Mouse (Mus musculus): Measurements from ENCODE around the gene Aanat. TPM values are rescaled to one million over a fixed set of nuclear protein-coding genes. Genes with fewer than 3 reads are reported as not detected.

Gene Aanat
- polyA plus RNA-seq (2014; fragmentation: Nextera tagmentation; extraction: Ambion mirVana) = not detected in 2 replicates

GRCm38 (mm10) chr11:116586310-116586709 is at the start of gene Aanat:
TSS of gene Aanat (plus strand) at chr11:116586432.
- Histone ChIP-seq H3K27ac (ENCODE audit: low read depth, low read length) (no peak within 1 kb of the TSS), H3K4me1 (ENCODE audit: control insufficient read depth, insufficient read depth, low read length) (no peaks in the 10 kb centered on the region), H3K36me3 (ENCODE audit: control insufficient read depth, insufficient read depth, low read length) (no peaks in the 10 kb centered on the region), H3K27me3 (ENCODE audit: control insufficient read depth, insufficient read depth, low read length) (no peaks in the 10 kb centered on the region), H3K9ac (ENCODE audit: low read length) (no peak within 1 kb of the TSS), H3K4me3 (ENCODE audit: low read depth, low read length) (no peak within 1 kb of the TSS), H3K9me3 (ENCODE audit: control insufficient read depth, low read length) (no peaks in the 10 kb centered on the region), H3K4me2 (ENCODE audit: low read depth) (no peak within 1 kb of the TSS)
- DNase-seq (ENCODE audit: low spot score) = no peak
- ATAC-seq (ENCODE audit: insufficient read depth, low FRiP score, low TSS enrichment) = no peak
- 65% methylated on average over 5 of the region's 5 CpGs for WGBS

GRCm38 (mm10) chr11:116536685-116537084 is 49.5 kb upstream of the Aanat start:
- ATAC-seq (ENCODE audit: insufficient read depth, low FRiP score, low TSS enrichment) (no peak), DNase-seq (ENCODE audit: low spot score) (no peak)
- whole genome bisulfite sequencing = 87% methylated on average over 7 of the region's 7 CpGs
- peaks cover 28% of the 10 kb centered on the region for H3K27me3 ChIP-seq (ENCODE audit: control insufficient read depth, insufficient read depth, low read length)
- H3K36me3 ChIP-seq (ENCODE audit: control insufficient read depth, insufficient read depth, low read length) = peaks cover 20% of the 10 kb centered on the region
- H3K9ac ChIP-seq (ENCODE audit: low read length) = no peak overlapping the region
- H3K4me3 ChIP-seq (ENCODE audit: low read depth, low read length) = no peak overlapping the region
- H3K4me1 ChIP-seq (ENCODE audit: control insufficient read depth, insufficient read depth, low read length) = peaks cover 19% of the 10 kb centered on the region
- H3K4me2 ChIP-seq (ENCODE audit: low read depth) = no peak overlapping the region
- no peaks in the 10 kb centered on the region for H3K9me3 ChIP-seq (ENCODE audit: control insufficient read depth, low read length)
- no peak overlapping the region for H3K27ac ChIP-seq (ENCODE audit: low read depth, low read length)

- 84% methylated on average over 5 of the region's 5 CpGs for WGBS
- no peak for ATAC-seq (ENCODE audit: insufficient read depth, low FRiP score, low TSS enrichment)
These were observed 48.8 kb upstream of the Aanat start for GRCm38 (mm10) chr11:116537388-116537787.

GRCm38 (mm10) chr11:116538142-116538735 is 48.0 kb upstream of the Aanat start:
- Histone ChIP-seq H3K4me1 (ENCODE audit: control insufficient read depth, insufficient read depth, low read length) (peaks cover 9% of the 10 kb centered on the region; the same call in 1 of the 2 replicates), H3K4me2 (ENCODE audit: low read depth) (no peak overlapping the region), H3K4me3 (ENCODE audit: low read depth, low read length) (no peak overlapping the region), H3K9me3 (ENCODE audit: control insufficient read depth, low read length) (no peaks in the 10 kb centered on the region), H3K27me3 (ENCODE audit: control insufficient read depth, insufficient read depth, low read length) (peaks cover 13% of the 10 kb centered on the region), H3K36me3 (ENCODE audit: control insufficient read depth, insufficient read depth, low read length) (peaks cover 30% of the 10 kb centered on the region), H3K27ac (ENCODE audit: low read depth, low read length) (no peak overlapping the region), H3K9ac (ENCODE audit: low read length) (no peak overlapping the region)
- WGBS = 86% methylated on average over 12 of the region's 12 CpGs
- ATAC-seq (ENCODE audit: insufficient read depth, low FRiP score, low TSS enrichment) (no peak), DNase-seq (ENCODE audit: low spot score) (no peak)

More at GRCm38 (mm10) chr11:116537388-116537787, 48.8 kb upstream of the Aanat start:
- no peak overlapping the region for H3K4me3 ChIP-seq (ENCODE audit: low read depth, low read length)
- H3K4me2 ChIP-seq (ENCODE audit: low read depth) = no peak overlapping the region
- no peak overlapping the region for H3K9ac ChIP-seq (ENCODE audit: low read length)
- no peak overlapping the region for H3K27ac ChIP-seq (ENCODE audit: low read depth, low read length)
- H3K9me3 ChIP-seq (ENCODE audit: control insufficient read depth, low read length) = no peaks in the 10 kb centered on the region
- DNase-seq (ENCODE audit: low spot score) = no peak
- peaks cover 26% of the 10 kb centered on the region for H3K36me3 ChIP-seq (ENCODE audit: control insufficient read depth, insufficient read depth, low read length)
- peaks cover 21% of the 10 kb centered on the region for H3K27me3 ChIP-seq (ENCODE audit: control insufficient read depth, insufficient read depth, low read length)
- peaks cover 14% of the 10 kb centered on the region for H3K4me1 ChIP-seq (ENCODE audit: control insufficient read depth, insufficient read depth, low read length)

- 94% methylated on average over 11 of the region's 11 CpGs for WGBS
- no peak overlapping the region for H3K4me3 ChIP-seq (ENCODE audit: low read depth, low read length)
These were observed 45.0 kb upstream of the Aanat start for GRCm38 (mm10) chr11:116541183-116541582.

GRCm38 (mm10) chr11:116543110-116543509 is 43.1 kb upstream of the Aanat start:
- DNase-seq (ENCODE audit: low spot score) (no peak), ATAC-seq (ENCODE audit: insufficient read depth, low FRiP score, low TSS enrichment) (no peak)
- H3K9ac ChIP-seq (ENCODE audit: low read length) = no peak overlapping the region
- WGBS = 85% methylated on average over 4 of the region's 4 CpGs
- no peaks in the 10 kb centered on the region for H3K4me1 ChIP-seq (ENCODE audit: control insufficient read depth, insufficient read depth, low read length)
- no peak overlapping the region for H3K27ac ChIP-seq (ENCODE audit: low read depth, low read length)
- no peaks in the 10 kb centered on the region for H3K27me3 ChIP-seq (ENCODE audit: control insufficient read depth, insufficient read depth, low read length)
- no peaks in the 10 kb centered on the region for H3K9me3 ChIP-seq (ENCODE audit: control insufficient read depth, low read length)
- no peak overlapping the region for H3K4me2 ChIP-seq (ENCODE audit: low read depth)
- H3K36me3 ChIP-seq (ENCODE audit: control insufficient read depth, insufficient read depth, low read length) = peaks cover 54% of the 10 kb centered on the region
- no peak overlapping the region for H3K4me3 ChIP-seq (ENCODE audit: low read depth, low read length)

More at GRCm38 (mm10) chr11:116541183-116541582, 45.0 kb upstream of the Aanat start:
- DNase-seq (ENCODE audit: low spot score) (no peak), ATAC-seq (ENCODE audit: insufficient read depth, low FRiP score, low TSS enrichment) (no peak)
- Histone ChIP-seq H3K4me1 (ENCODE audit: control insufficient read depth, insufficient read depth, low read length) (no peaks in the 10 kb centered on the region), H3K9ac (ENCODE audit: low read length) (no peak overlapping the region), H3K27ac (ENCODE audit: low read depth, low read length) (no peak overlapping the region), H3K27me3 (ENCODE audit: control insufficient read depth, insufficient read depth, low read length) (no peaks in the 10 kb centered on the region), H3K9me3 (ENCODE audit: control insufficient read depth, low read length) (no peaks in the 10 kb centered on the region), H3K4me2 (ENCODE audit: low read depth) (no peak overlapping the region), H3K36me3 (ENCODE audit: control insufficient read depth, insufficient read depth, low read length) (peaks cover 48% of the 10 kb centered on the region)

GRCm38 (mm10) chr11:116547296-116548060 is 38.8 kb upstream of the Aanat start:
- Histone ChIP-seq H3K27ac (ENCODE audit: low read depth, low read length) (no peak overlapping the region), H3K4me2 (ENCODE audit: low read depth) (no peak overlapping the region), H3K9ac (ENCODE audit: low read length) (no peak overlapping the region), H3K4me1 (ENCODE audit: control insufficient read depth, insufficient read depth, low read length) (no peaks in the 10 kb centered on the region; the same call in 1 of the 2 replicates), H3K9me3 (ENCODE audit: control insufficient read depth, low read length) (no peaks in the 10 kb centered on the region), H3K36me3 (ENCODE audit: control insufficient read depth, insufficient read depth, low read length) (peaks cover 30% of the 10 kb centered on the region), H3K27me3 (ENCODE audit: control insufficient read depth, insufficient read depth, low read length) (no peaks in the 10 kb centered on the region), H3K4me3 (ENCODE audit: low read depth, low read length) (no peak overlapping the region)
- ATAC-seq (ENCODE audit: insufficient read depth, low FRiP score, low TSS enrichment) = no peak
- DNase-seq (ENCODE audit: low spot score) = no peak
- 91% methylated on average over 17 of the region's 17 CpGs for WGBS

GRCm38 (mm10) chr11:116548780-116549179 is 37.5 kb upstream of the Aanat start:
- Histone ChIP-seq H3K9me3 (ENCODE audit: control insufficient read depth, low read length) (no peaks in the 10 kb centered on the region), H3K4me2 (ENCODE audit: low read depth) (no peak overlapping the region), H3K36me3 (ENCODE audit: control insufficient read depth, insufficient read depth, low read length) (peaks cover 20% of the 10 kb centered on the region), H3K9ac (ENCODE audit: low read length) (no peak overlapping the region), H3K27me3 (ENCODE audit: control insufficient read depth, insufficient read depth, low read length) (no peaks in the 10 kb centered on the region), H3K27ac (ENCODE audit: low read depth, low read length) (no peak overlapping the region), H3K4me1 (ENCODE audit: control insufficient read depth, insufficient read depth, low read length) (no peaks in the 10 kb centered on the region; the same call in 1 of the 2 replicates), H3K4me3 (ENCODE audit: low read depth, low read length) (no peak overlapping the region)
- no peak for DNase-seq (ENCODE audit: low spot score)
- no peak for ATAC-seq (ENCODE audit: insufficient read depth, low FRiP score, low TSS enrichment)
- WGBS = 96% methylated on average over 9 of the region's 9 CpGs
